Mouse (Mus musculus) embryo, embryonic 9.5 days (tissue): Measurements from ENCODE around the gene Lipo1.
"Not testable (repeated sequence)": the region's sequence is repeated elsewhere in the genome, so short reads cannot be mapped to it uniquely, and the experiment has no call there.

ENCODE experiments used
- DNase-seq: peaks from one replicate; pipeline ENCODE4 v3.0.0-alpha.2; 2017; ENCODE audit errors: extremely low spot score

The Lipo1 gene

GRCm38 (mm10) chr19:33787359-33787758 lies at the start of gene Lipo1:
Gene Lipo1 (minus strand): TSS chr19:33787459.
- DNase-seq = not testable (repeated sequence)

DNA sequence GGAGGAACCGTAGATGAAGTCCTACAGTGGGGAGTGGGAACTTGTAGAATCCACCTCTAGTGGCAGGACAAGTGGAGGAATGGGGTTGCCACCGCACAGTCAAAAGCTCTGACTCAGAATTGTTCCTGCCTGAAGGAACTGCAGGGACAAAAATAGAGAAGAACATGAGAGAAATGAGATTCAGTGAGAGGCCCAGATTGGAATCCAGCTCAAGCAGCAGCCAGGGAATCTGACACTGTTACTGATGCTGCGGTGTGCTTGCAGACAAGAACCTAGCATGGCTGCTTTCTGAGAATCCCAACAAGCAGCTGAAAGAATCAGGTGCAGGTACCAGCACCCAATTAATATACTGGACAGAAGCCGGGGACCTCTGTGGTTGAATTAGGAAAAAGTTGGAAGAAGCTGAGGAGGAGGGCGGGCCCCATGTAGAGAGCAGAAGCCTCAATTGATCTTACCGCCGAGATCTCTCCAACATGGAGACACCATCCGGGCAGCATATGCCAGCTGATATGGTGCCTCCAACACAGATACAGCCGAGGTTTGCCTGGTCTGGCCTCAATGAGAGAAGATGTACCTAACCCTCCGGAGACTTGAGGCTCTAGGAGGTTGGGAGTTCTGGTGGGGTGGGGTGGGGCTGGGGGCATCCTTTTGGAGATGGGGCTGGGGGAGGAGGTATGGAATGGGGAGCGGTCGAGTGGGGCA lies 532 bp downstream of the Lipo1 start:
- no peak for DNase-seq

DNA sequence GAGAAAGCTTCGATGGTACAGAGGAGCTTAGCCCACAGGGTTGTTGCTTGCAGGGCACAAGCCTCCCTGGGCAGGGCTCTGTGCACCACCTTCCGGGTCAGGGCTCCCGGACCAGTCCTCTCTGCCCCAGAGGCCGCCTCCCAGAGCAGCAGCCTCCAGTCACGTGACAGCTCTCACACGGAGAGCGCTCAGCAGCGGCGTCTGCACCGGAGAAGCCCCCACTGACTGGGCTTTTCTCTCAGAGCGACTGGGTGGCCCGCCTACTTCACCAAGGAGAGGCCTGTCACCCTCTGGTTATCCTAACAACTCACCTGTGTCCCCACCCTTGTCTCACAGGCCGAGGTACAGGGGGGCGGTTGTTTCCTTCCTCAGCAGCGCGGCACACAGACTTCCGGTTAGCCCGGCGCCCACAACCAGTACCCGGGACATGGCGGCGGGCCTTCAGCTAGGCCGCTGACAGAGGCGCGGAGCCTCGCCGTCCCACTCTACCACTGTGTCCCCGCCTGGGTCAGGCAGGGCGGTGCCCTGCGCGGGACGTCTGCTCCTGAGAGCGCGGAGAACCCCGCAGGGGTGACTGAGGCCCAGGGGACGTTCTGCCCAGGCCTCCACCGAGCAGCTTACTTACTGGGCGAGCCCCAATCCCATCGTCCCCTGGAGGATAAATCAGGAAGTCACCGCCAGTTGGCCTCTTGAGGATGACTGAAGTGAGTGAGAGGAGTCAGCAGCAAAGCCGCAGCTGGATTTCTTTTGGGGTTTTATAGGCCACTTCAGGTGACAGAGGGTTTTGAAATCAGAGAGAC lies 25.8 kb downstream of the Lipo1 start, which contains the start of gene Lipo3:
Gene Lipo3, minus strand, starts transcription at position 665 of the 800 bp plus-strand sequence.
- DNase-seq = peak; percentile 15

GRCm38 (mm10) chr19:33751259-33751658 lies 36.0 kb downstream of the Lipo1 start, which contains the start of gene Lipo2:
Gene Lipo2 (minus strand): TSS chr19:33751359.
- not testable (repeated sequence) for DNase-seq
